ENCODE assay signal across 8 mouse cellular contexts in genomic region chr16:8829564-8830359, GRCm38 (mm10). TPM values are rescaled to one million over a fixed set of nuclear protein-coding genes. Genes with fewer than 3 reads are reported as not detected.
DNase-seq lines count a peak whose midpoint lies in the region; ATAC-seq lines count a peak whose summit lies in the region.

Gene 1810013L24Rik, plus strand, starts transcription at chr16:8830100.

- DNase-seq in adipocyte (ENCODE audit: low spot score): peak; percentile 100
- DNase-seq in embryo, embryonic 10 days (ENCODE audit: low spot score): peak; percentile 96
- DNase-seq in gastrocnemius, postnatal 10 days: peak; percentile 95
- peak; percentile 99 for DNase-seq in induced T-regulatory cell, adult 2 months (ENCODE audit: low read depth)
- DNase-seq in left cerebral cortex, adult 9 months (ENCODE audit: low spot score in 2 of 2): peak; percentile 99
- DNase-seq in right cerebral cortex, postnatal 14 days: peak; percentile 98
- DNase-seq in urinary bladder, postnatal 36 days (ENCODE audit: low spot score in 2 of 2): peak; percentile 97 to 98

- peak; percentile 88 for ATAC-seq in megakaryocyte progenitor cell, adult 5-6 weeks (replicated peaks; ENCODE audit: poor library complexity)

RNA-seq across cellular contexts. Expression of gene 1810013L24Rik, which starts in this region (rescaled TPM):
- total RNA-seq in gastrocnemius, postnatal 10 days (2021): 10 to 100 TPM; 64.1 to 68.9 TPM
- total RNA-seq in megakaryocyte progenitor cell, adult 5-6 weeks (2015): 38.9 and 42.4 TPM in 2 replicates
- 34.7 and 43.7 TPM in 2 replicates for total RNA-seq in megakaryocyte progenitor cell, adult 5-6 weeks (2017)

Comparison
In these comparisons a context has a peak if more than half of its experiments do, and no peak if none do; other contexts are left out.
1. Peak in every context shown above with its lines: DNase-seq and ATAC-seq.